Mouse (Mus musculus): Measurements from ENCODE around the gene Bdp1. TPM values are rescaled to one million over a fixed set of nuclear protein-coding genes. Genes with fewer than 3 reads are reported as not detected.
"Not testable (repeated sequence)": the region's sequence is repeated elsewhere in the genome, so short reads cannot be mapped to it uniquely, and the experiment has no call there.

The Bdp1 gene
- polyA plus RNA-seq, 1 experiment from 2014 or later, result 15.5 TPM

- TF ChIP-seq EP300 (optimal IDR thresholded peaks at IDR 0.05) (no peak), CTCF (IDR thresholded peaks at IDR 0.05; ENCODE audit: low read depth) (no peak)
- Histone ChIP-seq H3K4me2 (replicated peaks; ENCODE audit: low read depth) (no peak overlapping the region), H3K4me1 (replicated peaks; ENCODE audit: control insufficient read depth, insufficient read depth) (no peaks in the 10 kb centered on the region), H3K4me3 (ENCODE audit: low read depth, low read length) (no peak overlapping the region), H3K36me3 (ENCODE audit: control insufficient read depth, insufficient read depth, low read length) (peaks cover 21% of the 10 kb centered on the region), H3K27me3 (ENCODE audit: control insufficient read depth, insufficient read depth, low read length) (no peaks in the 10 kb centered on the region), H3K9ac (ENCODE audit: low read length) (no peak overlapping the region), H3K9me3 (ENCODE audit: control insufficient read depth, low read length) (no peaks in the 10 kb centered on the region), H3K27ac (replicated peaks) (no peak overlapping the region)
- DNase-seq (ENCODE audit: low spot score), result no peak
- ATAC-seq (ENCODE audit: low FRiP score, low TSS enrichment), result no peak
- 76% methylated on average over 8 of the region's 8 CpGs for WGBS
Measured at GRCm38 (mm10) chr13:100071473-100071872, 32.4 kb downstream of the Bdp1 start.

- H3K4me1 ChIP-seq (replicated peaks; ENCODE audit: control insufficient read depth, insufficient read depth), result no peaks in the 10 kb centered on the region
- H3K36me3 ChIP-seq (ENCODE audit: control insufficient read depth, insufficient read depth, low read length), result peaks cover 28% of the 10 kb centered on the region
- H3K4me2 ChIP-seq (replicated peaks; ENCODE audit: low read depth), result no peak overlapping the region
- H3K27ac ChIP-seq (replicated peaks), result no peak overlapping the region
- no peak overlapping the region for H3K4me3 ChIP-seq (ENCODE audit: low read depth, low read length)
- no peak for TF ChIP-seq CTCF (IDR thresholded peaks at IDR 0.05; ENCODE audit: low read depth)
- TF ChIP-seq EP300 (optimal IDR thresholded peaks at IDR 0.05), result no peak
- no peaks in the 10 kb centered on the region for H3K27me3 ChIP-seq (ENCODE audit: control insufficient read depth, insufficient read depth, low read length)
- ATAC-seq (ENCODE audit: low FRiP score, low TSS enrichment) (no peak), DNase-seq (ENCODE audit: low spot score) (no peak)
- H3K9me3 ChIP-seq (ENCODE audit: control insufficient read depth, low read length), result no peaks in the 10 kb centered on the region
- no peak overlapping the region for H3K9ac ChIP-seq (ENCODE audit: low read length)
- WGBS, result 78% methylated on average over 6 of the region's 6 CpGs
Measured at GRCm38 (mm10) chr13:100067821-100068220, 36.0 kb downstream of the Bdp1 start.

DNA sequence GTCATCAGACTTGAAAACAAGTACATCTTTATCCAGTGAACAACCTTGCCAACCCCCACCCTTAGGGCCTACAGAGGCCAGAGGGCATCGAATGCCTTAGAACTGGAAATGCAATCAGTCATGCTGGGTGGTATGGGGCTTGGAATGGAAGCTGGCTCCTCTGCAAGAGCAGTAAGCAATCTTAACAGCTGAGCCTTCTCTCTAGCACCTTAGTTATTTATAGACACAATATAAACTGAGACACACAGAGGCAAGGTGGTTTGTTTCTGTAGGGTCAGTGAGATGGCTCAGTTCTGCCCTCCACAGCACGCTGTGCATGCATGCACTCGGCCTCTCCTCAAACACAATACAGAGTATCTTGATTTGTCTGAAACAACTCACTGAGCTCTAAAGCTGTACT, 39.9 kb downstream of the Bdp1 start:
- WGBS, result 78% methylated on average over 3 of the region's 3 CpGs
- no peak for TF ChIP-seq EP300 (optimal IDR thresholded peaks at IDR 0.05)
- no peak for TF ChIP-seq CTCF (IDR thresholded peaks at IDR 0.05; ENCODE audit: low read depth)
- H3K4me2 ChIP-seq (replicated peaks; ENCODE audit: low read depth), result no peak overlapping the region
- H3K4me3 ChIP-seq (ENCODE audit: low read depth, low read length), result no peak overlapping the region
- no peak overlapping the region for H3K9ac ChIP-seq (ENCODE audit: low read length)
- H3K9me3 ChIP-seq (ENCODE audit: control insufficient read depth, low read length), result no peaks in the 10 kb centered on the region
- H3K4me1 ChIP-seq (replicated peaks; ENCODE audit: control insufficient read depth, insufficient read depth), result no peaks in the 10 kb centered on the region
- no peak overlapping the region for H3K27ac ChIP-seq (replicated peaks)
- peaks cover 35% of the 10 kb centered on the region for H3K36me3 ChIP-seq (ENCODE audit: control insufficient read depth, insufficient read depth, low read length)
- DNase-seq (ENCODE audit: low spot score), result no peak
- no peaks in the 10 kb centered on the region for H3K27me3 ChIP-seq (ENCODE audit: control insufficient read depth, insufficient read depth, low read length)
- no peak for ATAC-seq (ENCODE audit: low FRiP score, low TSS enrichment)

DNA sequence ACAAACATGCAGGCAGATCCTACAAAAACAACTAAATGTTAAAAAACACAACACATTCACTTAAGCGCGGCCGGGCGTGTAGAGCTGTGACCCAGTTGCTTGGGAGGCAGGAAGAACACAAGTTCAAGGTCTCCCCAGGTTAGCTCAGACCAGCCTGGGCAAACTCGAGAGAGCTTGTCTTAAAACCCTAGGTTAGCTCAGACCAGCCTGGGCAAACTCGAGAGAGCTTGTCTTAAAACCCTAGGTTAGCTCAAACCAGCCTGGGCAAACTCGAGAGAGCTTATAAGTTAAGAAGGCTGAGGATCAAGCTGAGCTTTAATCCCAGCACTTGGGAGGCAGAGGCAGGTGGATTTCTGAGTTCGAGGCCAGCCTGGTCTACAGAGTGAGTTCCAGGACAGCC, 46.1 kb downstream of the Bdp1 start:
- not testable (repeated sequence) for ATAC-seq (ENCODE audit: low FRiP score, low TSS enrichment); H3K4me1 ChIP-seq (replicated peaks; ENCODE audit: control insufficient read depth, insufficient read depth); H3K9ac ChIP-seq (ENCODE audit: low read length); H3K4me2 ChIP-seq (replicated peaks; ENCODE audit: low read depth); H3K27me3 ChIP-seq (ENCODE audit: control insufficient read depth, insufficient read depth, low read length); H3K9me3 ChIP-seq (ENCODE audit: control insufficient read depth, low read length); DNase-seq (ENCODE audit: low spot score); H3K4me3 ChIP-seq (ENCODE audit: low read depth, low read length); H3K27ac ChIP-seq (replicated peaks)
- WGBS, result 96% methylated on average over 8 of the region's 8 CpGs
- peaks cover 31% of the 10 kb centered on the region for H3K36me3 ChIP-seq (ENCODE audit: control insufficient read depth, insufficient read depth, low read length)

DNA sequence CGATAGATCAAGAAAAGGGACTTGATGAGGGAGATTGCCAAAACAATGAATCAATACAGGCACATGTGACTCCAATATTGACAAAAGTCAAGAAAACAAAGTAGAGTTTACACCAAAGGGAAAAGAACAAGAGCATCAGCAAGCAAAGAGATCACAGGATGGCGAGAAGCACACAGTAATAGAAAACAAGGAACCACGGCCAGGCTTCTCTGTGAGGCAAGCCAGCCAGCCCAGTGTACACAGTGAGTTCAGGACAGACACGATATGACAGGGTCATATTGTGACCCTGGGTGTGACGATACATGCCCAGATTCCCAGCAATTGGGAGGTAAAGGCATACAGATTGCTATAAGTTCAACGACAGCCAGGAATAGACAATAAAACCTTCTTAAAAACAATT, 77.9 kb downstream of the Bdp1 start:
- peaks cover 36% of the 10 kb centered on the region for H3K36me3 ChIP-seq (ENCODE audit: control insufficient read depth, insufficient read depth, low read length)
- H3K27me3 ChIP-seq (ENCODE audit: control insufficient read depth, insufficient read depth, low read length), result no peaks in the 10 kb centered on the region
- H3K4me1 ChIP-seq (replicated peaks; ENCODE audit: control insufficient read depth, insufficient read depth), result no peaks in the 10 kb centered on the region
- no peak for DNase-seq (ENCODE audit: low spot score)
- no peaks in the 10 kb centered on the region for H3K9me3 ChIP-seq (ENCODE audit: control insufficient read depth, low read length)
- no peak for ATAC-seq (ENCODE audit: low FRiP score, low TSS enrichment)
- WGBS, result 84% methylated on average over 6 of the region's 6 CpGs
- H3K4me2 ChIP-seq (replicated peaks; ENCODE audit: low read depth), result no peak overlapping the region
- no peak overlapping the region for H3K4me3 ChIP-seq (ENCODE audit: low read depth, low read length)
- H3K9ac ChIP-seq (ENCODE audit: low read length), result no peak overlapping the region
- no peak for TF ChIP-seq EP300 (optimal IDR thresholded peaks at IDR 0.05)
- no peak for TF ChIP-seq CTCF (IDR thresholded peaks at IDR 0.05; ENCODE audit: low read depth)
- H3K27ac ChIP-seq (replicated peaks), result no peak overlapping the region

DNA sequence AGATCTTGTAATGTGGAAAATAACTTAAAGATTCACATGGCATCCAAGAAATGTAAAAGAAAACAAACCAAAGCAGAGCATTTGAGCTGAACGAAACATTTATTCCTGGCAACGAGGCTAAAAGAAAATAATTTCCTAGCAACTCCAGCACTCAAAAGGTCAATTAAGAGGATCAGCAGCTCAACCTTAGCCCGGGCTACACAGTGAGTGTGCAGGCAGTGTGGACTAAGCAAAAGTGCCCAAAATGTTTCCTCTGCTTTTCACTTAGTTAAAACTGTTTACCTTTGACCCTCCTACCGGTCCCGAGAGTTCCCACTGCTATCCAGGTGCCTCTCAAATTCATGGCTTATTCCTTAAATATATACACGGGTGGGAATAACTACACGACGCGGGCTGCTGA, 87.0 kb downstream of the Bdp1 start:
- ATAC-seq (ENCODE audit: low FRiP score, low TSS enrichment) (no peak), DNase-seq (ENCODE audit: low spot score) (no peak)
- Histone ChIP-seq H3K36me3 (ENCODE audit: control insufficient read depth, insufficient read depth, low read length) (no peaks in the 10 kb centered on the region), H3K27me3 (ENCODE audit: control insufficient read depth, insufficient read depth, low read length) (no peaks in the 10 kb centered on the region), H3K4me3 (ENCODE audit: low read depth, low read length) (no peak overlapping the region), H3K27ac (replicated peaks) (no peak overlapping the region), H3K4me2 (replicated peaks; ENCODE audit: low read depth) (no peak overlapping the region), H3K4me1 (replicated peaks; ENCODE audit: control insufficient read depth, insufficient read depth) (0 out of 2 replicates have a peak, but pooled peaks cover 4% of the 10 kb centered on the region), H3K9me3 (ENCODE audit: control insufficient read depth, low read length) (no peaks in the 10 kb centered on the region), H3K9ac (ENCODE audit: low read length) (no peak overlapping the region)
- TF ChIP-seq CTCF (IDR thresholded peaks at IDR 0.05; ENCODE audit: low read depth), result no peak
- TF ChIP-seq EP300 (optimal IDR thresholded peaks at IDR 0.05), result no peak
- 84% methylated on average over 9 of the region's 9 CpGs for WGBS

Data from stomach, postnatal 0 days (tissue).